Mouse (Mus musculus) CH12.LX (cell line): ENCODE results near the gene Als2cr12. TPM values are rescaled to one million over a fixed set of nuclear protein-coding genes. Genes with fewer than 3 reads are reported as not detected.

Experiments used
- DNase-seq: peaks from one replicate; pipeline ENCODE4 v3.0.0-alpha.2; 2013; ENCODE audit errors: extremely low read depth
- H3K27ac ChIP-seq: 2 replicates; pipeline ENCODE4 v1.5.1; 2012; ENCODE audit warnings: low read depth, mild to moderate bottlenecking, control low read depth, moderate library complexity; ENCODE audit not compliant: insufficient read depth
- H3K27me3 ChIP-seq: replicated peaks from 2 replicates; pipeline ENCODE3; 2012; ENCODE audit warnings: inconsistent platforms
- H3K36me3 ChIP-seq, 2 experiments: replicated peaks in 1 of 2; 2 replicates each; pipeline versions ENCODE3 to v1.6.1; 2012; ENCODE audit warnings: inconsistent platforms in 1 of 2, low read length in 1 of 2, mild to moderate bottlenecking in 1 of 2, mixed read lengths in 1 of 2, moderate library complexity in 1 of 2; ENCODE audit not compliant: control insufficient read depth in 1 of 2, insufficient read depth in 1 of 2
- H3K4me1 ChIP-seq, 2 experiments: 2 replicates each; pipeline ENCODE4 v1.6.1; 2012; ENCODE audit warnings: inconsistent platforms in 1 of 2, moderate library complexity in 1 of 2; ENCODE audit not compliant: insufficient read depth in 2 of 2, control insufficient read depth in 1 of 2
- H3K4me2 ChIP-seq: 2 replicates; pipeline ENCODE4 v1.6.1; 2012; ENCODE audit warnings: low read depth, mild to moderate bottlenecking, control low read depth; ENCODE audit not compliant: poor library complexity, insufficient read depth, severe bottlenecking
- H3K4me3 ChIP-seq, 3 experiments: fragments of 150-350 bp in 1 of 3; sonication (generic) in 1 of 3; replicated peaks in 1 of 3; 2 replicates each; pipeline versions ENCODE3 to v1.5.1; 2011 to 2012; ENCODE audit warnings: low read depth in 2 of 3, low read length in 2 of 3, mild to moderate bottlenecking in 2 of 3, moderate library complexity in 2 of 3, control low read depth in 1 of 3, improper control_type of control experiment in 1 of 3, inconsistent platforms in 1 of 3, mixed read lengths in 1 of 3; ENCODE audit not compliant: poor library complexity in 1 of 3
- H3K79me2 ChIP-seq: replicated peaks from 2 replicates; pipeline ENCODE4 v1.6.1; 2012; ENCODE audit warnings: mild to moderate bottlenecking, moderate library complexity; ENCODE audit not compliant: control insufficient read depth, poor library complexity, insufficient read depth, severe bottlenecking; ENCODE audit errors: extremely low read depth
- H3K9ac ChIP-seq: 2 replicates; pipeline ENCODE4 v1.6.1; 2012; ENCODE audit warnings: low read depth, mild to moderate bottlenecking, control low read depth, moderate library complexity; ENCODE audit not compliant: insufficient read depth
- H3K9me3 ChIP-seq: replicated peaks from 2 replicates; pipeline ENCODE3; 2012; ENCODE audit warnings: low read length, inconsistent platforms, mixed read lengths
- BHLHE40 ChIP-seq: IDR thresholded peaks from 2 replicates; pipeline ENCODE4 v1.6.1; 2011; ENCODE audit warnings: mild to moderate bottlenecking, low read depth, low read length, improper control_type of control experiment
- CTCF ChIP-seq, 2 experiments: IDR thresholded peaks in 1 of 2; conservative IDR thresholded peaks in 1 of 2; 2 replicates each; pipeline ENCODE4 v1.5.1; 2011 to 2012; ENCODE audit warnings: low read depth in 2 of 2, low read length in 2 of 2, improper control_type of control experiment in 1 of 2, inconsistent platforms in 1 of 2, mild to moderate bottlenecking in 1 of 2, moderate library complexity in 1 of 2
- E2F4 ChIP-seq: IDR thresholded peaks from 2 replicates; pipeline ENCODE4 v1.6.1; 2011; ENCODE audit warnings: low read depth, low read length, improper control_type of control experiment; ENCODE audit not compliant: insufficient replicate concordance
- ELF1 ChIP-seq: IDR thresholded peaks from 2 replicates; pipeline ENCODE4 v1.6.1; 2014; ENCODE audit warnings: low read depth, mild to moderate bottlenecking, inconsistent platforms, low read length, improper control_type of control experiment
- EP300 ChIP-seq: IDR thresholded peaks from 2 replicates; pipeline ENCODE4 v1.6.1; 2011; ENCODE audit warnings: low read length, improper control_type of control experiment
- ETS1 ChIP-seq: conservative IDR thresholded peaks from 2 replicates; pipeline ENCODE4 v1.6.1; 2012; ENCODE audit warnings: low read depth, mild to moderate bottlenecking, inconsistent platforms, low read length, improper control_type of control experiment, moderate library complexity
- GABPA ChIP-seq: IDR thresholded peaks from 2 replicates; pipeline ENCODE4 v1.6.1; 2012; ENCODE audit warnings: low read depth, low read length, improper control_type of control experiment, inconsistent platforms; ENCODE audit not compliant: insufficient replicate concordance
- HCFC1 ChIP-seq: IDR thresholded peaks from 2 replicates; pipeline ENCODE4 v1.6.1; 2012; ENCODE audit warnings: low read depth, mild to moderate bottlenecking, inconsistent platforms, low read length, improper control_type of control experiment
- IRF4 ChIP-seq: IDR thresholded peaks from 2 replicates; pipeline ENCODE4 v1.6.1; 2014; ENCODE audit warnings: low read depth, mild to moderate bottlenecking, inconsistent platforms, low read length, improper control_type of control experiment
- JUN ChIP-seq: IDR thresholded peaks from 2 replicates; pipeline ENCODE4 v1.6.1; 2011; ENCODE audit warnings: low read depth, mild to moderate bottlenecking, low read length, improper control_type of control experiment, moderate library complexity; ENCODE audit not compliant: insufficient read depth
- JUND ChIP-seq: conservative IDR thresholded peaks from 2 replicates; pipeline ENCODE4 v1.6.1; 2011; ENCODE audit warnings: low read depth, low read length, improper control_type of control experiment
- KAT2A ChIP-seq: IDR thresholded peaks from 2 replicates; pipeline ENCODE4 v1.6.1; 2012; ENCODE audit warnings: low read length, improper control_type of control experiment, inconsistent platforms; ENCODE audit not compliant: insufficient replicate concordance
- MAFK ChIP-seq: IDR thresholded peaks from 2 replicates; pipeline ENCODE4 v1.6.1; 2011; ENCODE audit warnings: low read length, improper control_type of control experiment; ENCODE audit not compliant: insufficient replicate concordance
- MAX ChIP-seq: IDR thresholded peaks from 2 replicates; pipeline ENCODE4 v1.6.1; 2011; ENCODE audit warnings: low read length, improper control_type of control experiment
- MAZ ChIP-seq: IDR thresholded peaks from 2 replicates; pipeline ENCODE4 v1.6.1; 2012; ENCODE audit warnings: low read depth, mild to moderate bottlenecking, inconsistent platforms, low read length, improper control_type of control experiment, moderate library complexity
- MEF2A ChIP-seq: IDR thresholded peaks from 2 replicates; pipeline ENCODE4 v1.6.1; 2014; ENCODE audit warnings: low read depth, mild to moderate bottlenecking, inconsistent platforms, low read length, improper control_type of control experiment, borderline replicate concordance
- NELFE ChIP-seq: IDR thresholded peaks from 2 replicates; pipeline ENCODE4 v1.6.1; 2011; ENCODE audit warnings: low read depth, low read length, improper control_type of control experiment
- PAX5 ChIP-seq: IDR thresholded peaks from 2 replicates; pipeline ENCODE4 v1.6.1; 2012; ENCODE audit warnings: low read length, inconsistent platforms, mixed read lengths
- POLR2A ChIP-seq: IDR thresholded peaks from 2 replicates; pipeline ENCODE4 v1.6.1; 2011; ENCODE audit warnings: low read depth, mild to moderate bottlenecking, improper control_type of control experiment, low read length
- POLR2AphosphoS2 ChIP-seq: IDR thresholded peaks from 2 replicates; pipeline ENCODE4 v1.6.1; 2011; ENCODE audit warnings: low read depth, low read length, improper control_type of control experiment
- RAD21 ChIP-seq: IDR thresholded peaks from 2 replicates; pipeline ENCODE4 v1.6.1; 2011; ENCODE audit warnings: low read depth, mild to moderate bottlenecking, low read length, improper control_type of control experiment, moderate library complexity
- RCOR1 ChIP-seq: conservative IDR thresholded peaks from 2 replicates; pipeline ENCODE4 v1.6.1; 2012; ENCODE audit warnings: low read depth, mild to moderate bottlenecking, inconsistent platforms, low read length, improper control_type of control experiment
- SIN3A ChIP-seq: IDR thresholded peaks from 2 replicates; pipeline ENCODE4 v1.6.1; 2012; ENCODE audit warnings: low read length, improper control_type of control experiment, inconsistent platforms
- SMC3 ChIP-seq: IDR thresholded peaks from 2 replicates; pipeline ENCODE4 v1.6.1; 2011; ENCODE audit warnings: low read depth, low read length, improper control_type of control experiment
- TBP ChIP-seq: conservative IDR thresholded peaks from 2 replicates; pipeline ENCODE4 v1.6.1; 2011; ENCODE audit warnings: low read depth, low read length, improper control_type of control experiment
- TCF12 ChIP-seq: IDR thresholded peaks from 2 replicates; pipeline ENCODE4 v1.6.1; 2014; ENCODE audit warnings: low read depth, mild to moderate bottlenecking, inconsistent platforms, low read length, improper control_type of control experiment
- UBTF ChIP-seq: IDR thresholded peaks from 2 replicates; pipeline ENCODE4 v1.6.1; 2012; ENCODE audit warnings: low read depth, mild to moderate bottlenecking, inconsistent platforms, low read length, improper control_type of control experiment, moderate library complexity
- USF2 ChIP-seq: conservative IDR thresholded peaks from 2 replicates; pipeline ENCODE4 v1.6.1; 2011; ENCODE audit warnings: low read depth, low read length, improper control_type of control experiment
- ZC3H11A ChIP-seq: IDR thresholded peaks from 2 replicates; pipeline ENCODE4 v1.6.1; 2012; ENCODE audit warnings: low read depth, mild to moderate bottlenecking, inconsistent platforms, low read length, improper control_type of control experiment
- ZKSCAN1 ChIP-seq: IDR thresholded peaks from 2 replicates; pipeline ENCODE4 v1.6.1; 2012; ENCODE audit warnings: low read depth, inconsistent platforms, low read length, improper control_type of control experiment, borderline replicate concordance
- ZMIZ1 ChIP-seq: IDR thresholded peaks from 2 replicates; pipeline ENCODE4 v1.6.1; 2012; ENCODE audit warnings: low read depth, mild to moderate bottlenecking, inconsistent platforms, low read length, improper control_type of control experiment
- ZNF384 ChIP-seq: IDR thresholded peaks from 2 replicates; pipeline ENCODE4 v1.6.1; 2012; ENCODE audit warnings: low read depth, low read length, improper control_type of control experiment, inconsistent platforms
- dilution Hi-C: fragments of 300-500 bp; cut with MboI; formaldehyde crosslinking; loops from 2 replicates; pipeline ENCODE4 v1.14.3; 2020; ENCODE audit warnings: low sequenced_read_pairs; ENCODE audit not compliant: extremely low pct_unique_long_range_greater_than_20kb, extremely low pct_ligation_motif_present
- in situ Hi-C: fragments of 300-500 bp; cut with MboI; formaldehyde crosslinking; loops from 3 replicates; pipeline ENCODE4 v1.14.3; 2019; ENCODE audit warnings: low sequenced_read_pairs, low pct_ligation_motif_present, low pct_unique_long_range_greater_than_20kb, mixed read lengths
- polyA plus RNA-seq: library from polyadenylated mRNA; unstranded; fragments of >175 nt; gene quantifications from 2 replicates; pipeline ENCODE4 v1.2.1, GENCODE M21; 2012; ENCODE audit warnings: low read depth; ENCODE audit not compliant: insufficient read length
- total RNA-seq, 2 experiments: library from RNA; depleted of rRNA; stranded (reverse); fragments of 300-350 nt in 1 of 2; fragments of >200 nt in 1 of 2; gene quantifications; 2 replicates each; pipeline ENCODE4 v1.2.3; 2012 to 2014

Als2cr12 gene
- total and polyA plus RNA-seq, 3 experiments: 0.33 TPM; not detected in 2

GRCm38 (mm10) chr1:58723062-58723808 lies 27.4 kb upstream of the Als2cr12 start (continued):
- TF ChIP-seq ZKSCAN1: no peak
- no peak for TF ChIP-seq KAT2A
- TF ChIP-seq ZMIZ1: no peak
- no peak for TF ChIP-seq RCOR1
- no peak for TF ChIP-seq PAX5
- no peak for TF ChIP-seq MAFK
- 0 out of 2 replicates have a peak, but pooled peaks have one; percentile 7 for TF ChIP-seq ZNF384
- TF ChIP-seq MAX: no peak
- peak; percentile 41; the same call in 1 of the 2 replicates for TF ChIP-seq MEF2A
- TF ChIP-seq POLR2A: no peak
- 0 out of 2 replicates have a peak, but pooled peaks have one; percentile 11 for TF ChIP-seq TCF12
- no peak for TF ChIP-seq RAD21

GRCm38 (mm10) chr1:58722115-58722938 lies 26.5 kb upstream of the Als2cr12 start:
- in situ Hi-C loops: no loop called here
- peaks cover 6 to 24% of the 10 kb centered on the region in 2 experiments for H3K36me3 ChIP-seq
- peak overlapping the region; percentile 95 for H3K4me2 ChIP-seq
- peak; percentile 67 for DNase-seq
- H3K27ac ChIP-seq: peak overlapping the region; percentile 99
- H3K4me1 ChIP-seq: peaks cover 18 to 61% of the 10 kb centered on the region in 2 experiments
- no peaks in the 10 kb centered on the region for H3K9me3 ChIP-seq
- peaks cover 16% of the 10 kb centered on the region for H3K79me2 ChIP-seq
- no peaks in the 10 kb centered on the region for H3K27me3 ChIP-seq
- H3K9ac ChIP-seq: peak overlapping the region; percentile 91
- H3K4me3 ChIP-seq: no peak overlapping the region
- dilution Hi-C loops: no loop called here
- TF ChIP-seq JUN (peak; percentile 80), BHLHE40 (peak; percentile 65), ELF1 (no peak; the same call in 1 of the 2 replicates), MAX (peak; percentile 57; the same call in 1 of the 2 replicates), USF2 (no peak), ZNF384 (peak; percentile 29), MAFK (0 out of 2 replicates have a peak, but pooled peaks have one; percentile 51), TBP (0 out of 2 replicates have a peak, but pooled peaks have one; percentile 16), HCFC1 (no peak), GABPA (no peak), RAD21 (no peak; the same call in 1 of the 2 replicates), SMC3 (no peak), CTCF (conservative IDR thresholded peaks at IDR 0.05 in 1 of 2, IDR thresholded peaks at IDR 0.05 in 1 of 2; ENCODE audit: low read depth in 2 of 2, low read length in 2 of 2) (no peak), ETS1 (peak; percentile 91), MAZ (peak; percentile 83; the same call in 1 of the 2 replicates), POLR2A (peak; percentile 40; the same call in 1 of the 2 replicates), IRF4 (peak; percentile 88), SIN3A (peak; percentile 85), E2F4 (no peak), NELFE (peak; percentile 32; the same call in 1 of the 2 replicates), EP300 (peak; percentile 76), RCOR1 (peak; percentile 83; the same call in 1 of the 2 replicates), JUND (peak; percentile 63), UBTF (0 out of 2 replicates have a peak, but pooled peaks have one; percentile 20), POLR2AphosphoS2 (no peak), PAX5 (no peak), ZC3H11A (no peak)
